Mouse (Mus musculus) adrenal gland (tissue): ENCODE results near the gene Tcta.

Source experiments
- intact Hi-C: fragments of 180-260 bp; cut with DNase I; formaldehyde crosslinking; loops from one replicate; pipeline ENCODE4 v1.15.1; 2025
- long read RNA-seq, 2 experiments: library from polyadenylated mRNA; unstranded; transcript quantifications; one replicate each; pipeline ENCODE4 v2.0.0; 2020; ENCODE audit warnings: borderline replicate concordance in 1 of 2; ENCODE audit not compliant: insufficient replicate concordance in 1 of 2

Tcta gene
- long read RNA-seq, experiment 1, transcript Tcta-202 (3 exons, 1,094 nt) = major isoform, 35 of 40 reads
- long read RNA-seq, experiment 1, partial matches to known transcripts = 0 of 40 reads
- long read RNA-seq, experiment 1, other reads (novel, unspliced or antisense) = 1 of 40 reads
- long read RNA-seq, experiment 2, transcript Tcta-201 (3 exons, 1,668 nt) = minor isoform, 6 of 57 reads
- long read RNA-seq, experiment 2, transcript Tcta-202 (3 exons, 1,094 nt) = major isoform, 46 of 57 reads
- long read RNA-seq, experiment 2, partial matches to known transcripts = 0 of 57 reads
- long read RNA-seq, experiment 2, other reads (novel, unspliced or antisense) = 5 of 57 reads

DNA sequence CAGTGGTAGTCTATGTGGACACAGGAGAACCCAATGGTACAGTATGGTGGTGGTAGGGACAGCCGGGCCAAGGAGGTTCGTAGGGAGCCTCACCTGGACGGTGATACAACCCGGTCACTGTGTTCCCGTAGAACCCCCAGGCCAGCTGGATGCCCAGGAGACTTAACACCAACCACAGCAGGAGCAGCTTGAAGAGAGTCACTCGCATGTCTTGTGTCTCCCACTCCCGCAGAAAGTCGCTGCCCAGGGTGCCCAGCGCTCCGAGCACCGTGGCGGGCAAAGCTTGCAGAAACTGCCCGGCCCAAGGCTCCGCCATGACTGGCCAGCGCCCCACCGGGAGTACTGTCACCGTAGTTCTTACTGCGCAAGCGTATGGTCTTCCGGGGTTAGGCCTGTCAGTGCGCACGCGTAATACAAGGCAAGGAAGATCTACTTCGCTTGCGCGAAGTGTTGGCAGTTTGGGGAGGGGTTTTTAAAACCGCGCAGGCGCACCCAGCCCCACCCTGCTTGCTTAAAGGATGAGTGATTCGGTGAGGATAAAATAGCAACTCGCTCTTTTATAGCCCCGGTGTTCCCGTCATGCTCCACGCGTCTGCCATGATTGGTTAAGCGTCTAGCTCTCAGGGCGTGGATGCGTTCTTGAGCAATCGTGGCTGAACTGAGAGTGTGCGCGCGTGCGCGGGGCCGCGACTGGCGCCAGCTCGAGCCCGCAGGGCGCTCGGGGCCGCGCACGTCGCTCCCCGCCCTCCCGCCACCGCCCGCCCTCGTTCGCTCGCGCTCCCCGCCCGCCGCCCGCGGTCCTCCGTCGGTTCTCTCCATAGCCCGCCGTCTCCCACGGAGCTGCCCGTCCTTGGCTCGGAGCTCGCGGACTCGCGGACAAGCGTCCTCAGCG, at the start of gene Tcta, which contains the start of gene Rhoa:
TSS of gene Tcta (minus strand) at position 532 of the 892 bp plus-strand sequence.
TSS of gene Rhoa (plus strand) at position 501 of the 892 bp plus-strand sequence.
- intact Hi-C loops = loop anchor here (5.0 kb wide), 1 partner anchor 36 kb away; no protein-coding TSS in a partner anchor

DNA sequence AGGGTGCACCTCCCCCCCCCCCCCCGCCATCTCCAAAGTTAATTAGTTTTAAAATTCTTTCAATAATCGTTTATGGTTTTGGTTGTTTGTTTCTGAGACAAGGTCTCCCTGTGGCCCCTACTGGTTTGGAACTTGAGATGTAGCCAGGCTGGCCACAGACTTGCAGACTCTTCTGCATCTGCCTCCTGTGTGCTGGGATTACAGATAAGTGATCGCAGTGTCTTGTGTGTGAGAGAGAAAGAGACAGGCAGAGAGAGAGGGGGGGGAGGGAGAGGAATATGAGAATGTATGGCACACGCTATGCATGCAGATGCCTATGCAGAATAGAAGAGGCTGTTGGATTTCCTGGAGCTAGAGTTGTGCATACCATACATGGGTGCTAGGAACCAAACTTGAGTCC, 43.8 kb upstream of the Tcta start:
- intact Hi-C loops = no loop called here

DNA sequence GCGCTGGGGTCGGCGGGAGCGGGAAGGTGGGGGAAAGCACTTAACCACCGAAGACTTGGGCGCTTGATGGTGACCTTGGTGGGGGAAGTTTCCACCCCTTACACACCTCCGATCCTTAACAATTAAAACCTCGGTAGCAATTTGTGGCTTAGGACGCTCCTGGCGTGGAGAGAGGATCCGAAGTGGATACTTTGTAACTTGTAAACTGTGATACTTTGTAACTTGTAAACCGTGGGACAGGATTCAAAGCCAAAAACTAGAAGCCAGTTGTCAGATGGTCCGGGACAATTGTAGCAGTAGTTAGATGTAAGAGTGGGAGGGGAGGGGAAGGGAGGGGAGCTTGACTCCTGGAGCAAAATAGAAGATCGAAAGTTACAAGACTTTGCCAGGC, 42.3 kb upstream of the Tcta start:
- intact Hi-C loops = no loop called here

DNA sequence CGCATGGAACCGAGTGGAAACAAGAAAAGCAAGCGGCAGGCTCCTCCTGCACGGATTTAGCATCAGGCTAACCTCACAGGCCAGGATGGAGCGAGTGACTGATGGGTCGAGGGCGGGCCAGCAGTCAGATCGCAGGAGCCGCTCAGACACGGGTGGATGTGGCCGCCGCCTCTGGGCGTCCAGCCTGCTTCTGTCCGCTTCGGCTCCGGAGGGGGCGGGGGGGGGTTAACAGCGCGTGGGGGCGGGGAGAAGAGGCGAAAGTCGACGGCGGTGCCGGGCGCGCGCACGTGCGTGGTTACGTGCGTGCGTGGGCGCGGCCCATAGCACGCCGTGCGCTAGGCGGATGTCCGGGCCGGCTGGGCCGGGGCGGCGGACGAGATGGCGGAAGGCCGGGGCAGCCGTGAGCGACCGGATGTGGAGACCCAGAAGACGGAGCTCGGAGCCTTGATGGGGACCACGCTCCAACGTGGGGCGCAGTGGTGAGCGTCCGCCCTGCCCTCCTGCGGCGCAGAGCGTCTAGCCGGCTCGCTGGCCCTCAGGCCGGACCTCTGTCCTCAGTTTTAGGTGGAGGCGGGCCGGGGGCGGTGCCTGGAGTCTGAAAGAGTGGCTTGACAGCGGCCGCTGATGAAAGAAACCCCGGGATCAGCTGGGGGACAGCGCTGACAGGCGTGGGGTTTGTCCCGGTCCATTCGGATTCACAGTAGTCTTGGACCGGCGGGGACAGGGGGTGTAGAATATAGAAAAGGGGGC, 41.8 kb upstream of the Tcta start, which contains the start of gene Usp4:
TSS of gene Usp4 (plus strand) at position 314 of the 750 bp plus-strand sequence.
- intact Hi-C loops = no loop called here

DNA sequence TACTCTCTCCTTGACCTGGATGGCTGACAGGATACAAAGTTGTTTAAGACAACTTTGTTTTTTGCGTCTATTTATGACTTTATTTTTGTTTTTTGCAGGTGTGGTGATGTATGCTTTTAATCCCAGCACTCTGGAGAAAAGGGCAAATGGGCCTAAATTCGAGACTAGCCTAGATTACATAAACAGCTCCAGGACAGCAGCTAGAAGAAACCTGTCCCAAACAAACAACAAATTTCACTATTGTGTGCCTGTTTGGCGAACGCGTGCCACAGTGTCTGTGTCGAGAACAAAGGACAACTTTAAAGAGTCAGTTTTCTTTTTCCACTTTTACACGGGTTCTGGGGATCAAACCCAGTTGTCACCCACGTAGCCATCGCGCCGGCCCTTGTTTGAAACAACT, 41.1 kb upstream of the Tcta start:
- intact Hi-C loops = no loop called here

DNA sequence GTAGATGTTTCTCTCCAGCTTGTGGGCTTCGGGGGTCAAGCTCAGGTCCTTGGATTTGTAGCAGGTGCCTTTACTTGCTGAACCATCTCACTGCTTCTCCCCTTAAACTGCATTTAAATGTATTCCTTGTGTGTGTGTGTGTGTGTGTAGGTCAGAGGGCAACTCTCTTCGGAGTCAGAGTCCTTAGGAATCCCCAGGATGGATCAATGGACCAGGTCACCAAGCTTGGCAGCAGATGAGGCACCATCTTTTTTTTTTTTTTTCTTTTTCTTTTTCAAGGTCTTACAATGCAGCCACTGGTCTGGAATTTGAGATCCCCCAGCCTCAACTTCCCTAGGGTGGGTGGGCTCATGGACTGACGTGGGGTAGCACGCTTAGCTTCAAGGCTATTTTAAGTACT, 38.5 kb upstream of the Tcta start:
- intact Hi-C loops = loop anchor here (5.0 kb wide), 1 partner anchor 37 kb away; the partner anchor contains the start of genes Rhoa and Tcta

DNA sequence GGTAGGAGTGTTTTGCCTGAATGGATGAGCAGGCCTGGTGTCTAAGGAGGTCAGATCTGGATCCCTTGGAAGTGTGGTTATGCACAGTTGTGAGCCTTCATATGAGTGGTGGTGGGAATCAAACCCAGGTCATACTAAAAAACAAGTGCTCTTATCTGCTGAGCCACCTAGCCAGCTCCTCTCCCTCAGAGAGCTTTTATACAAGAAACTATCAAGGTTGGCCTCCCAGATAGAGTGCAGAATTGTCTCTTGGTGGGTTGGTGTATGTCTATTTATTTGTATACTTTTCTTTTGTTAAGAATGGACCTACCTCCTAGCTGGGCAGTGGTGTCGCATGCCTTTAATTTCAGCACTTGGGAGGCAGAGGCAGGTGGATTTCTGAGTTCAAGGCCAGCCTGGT, 37.9 kb upstream of the Tcta start:
- intact Hi-C loops = loop anchor here (5.0 kb wide), 1 partner anchor 37 kb away; the partner anchor contains the start of genes Rhoa and Tcta

DNA sequence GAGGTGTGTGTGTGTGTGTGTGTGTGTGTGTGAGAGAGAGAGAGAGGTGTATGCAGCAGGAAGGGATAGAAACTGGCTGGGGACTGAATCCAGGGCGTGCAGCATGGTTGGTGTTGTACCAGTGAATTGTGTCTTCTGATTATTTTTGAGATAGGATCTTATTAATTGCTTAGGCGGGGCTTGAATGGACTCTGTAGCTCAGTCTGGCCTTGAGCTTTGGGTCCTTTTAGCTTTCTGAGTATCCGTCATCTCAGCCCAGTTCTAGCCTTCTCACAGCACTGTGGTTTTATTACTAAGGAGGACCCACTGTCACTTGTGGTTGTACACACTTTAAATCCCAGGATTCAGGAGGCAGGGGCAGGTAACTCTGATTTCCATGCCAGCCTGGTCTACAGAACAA, 37.4 kb upstream of the Tcta start:
- intact Hi-C loops = loop anchor here (5.0 kb wide), 1 partner anchor 36 kb away; the partner anchor contains the start of genes Rhoa and Tcta

DNA sequence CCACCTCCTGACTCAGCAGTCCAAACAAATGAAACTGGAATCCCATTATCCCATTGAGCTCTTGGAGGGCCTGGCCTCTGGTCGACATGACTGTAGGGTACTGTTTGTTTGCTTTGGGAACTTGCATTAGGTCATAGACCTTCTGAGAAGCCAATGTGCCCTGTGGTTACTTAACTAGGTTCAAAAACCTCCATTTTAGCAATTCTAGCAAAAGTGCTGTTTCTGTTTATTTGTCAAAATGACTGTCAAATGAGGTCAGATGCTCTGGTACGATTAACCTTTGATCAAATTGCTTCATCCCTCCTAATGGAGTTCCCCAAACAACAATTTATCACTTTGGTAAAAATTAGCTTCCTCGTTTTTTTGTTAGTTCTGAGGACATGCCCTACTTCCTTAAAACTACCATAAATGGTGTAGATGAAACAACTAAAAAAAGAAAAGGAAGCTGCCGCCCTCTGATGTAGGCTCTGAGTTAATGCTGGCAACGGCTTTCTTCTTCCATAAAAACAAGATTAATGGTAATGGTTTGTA, 36.4 kb upstream of the Tcta start:
- intact Hi-C loops = loop anchor here (5.0 kb wide), 1 partner anchor 35 kb away; the partner anchor contains the start of genes Rhoa and Tcta

DNA sequence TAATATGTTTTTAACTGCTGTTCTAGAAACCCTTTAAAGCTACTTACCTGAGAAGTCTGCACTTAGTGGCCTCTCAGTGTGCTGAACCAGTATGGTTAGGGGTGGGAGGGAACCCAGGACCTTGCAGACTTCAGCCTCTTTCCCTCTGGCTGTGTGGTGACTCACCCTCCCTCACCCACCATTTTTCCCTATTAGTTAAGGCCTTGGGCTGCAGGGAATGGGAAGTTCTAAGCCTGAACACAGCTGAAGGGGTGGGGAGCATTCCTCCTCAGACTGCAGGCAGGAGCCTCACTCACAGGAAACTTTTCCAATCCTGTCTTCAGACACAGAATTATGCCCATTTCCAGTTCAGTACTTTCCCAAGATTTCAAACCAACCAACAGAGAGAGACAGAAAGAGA, 35.8 kb upstream of the Tcta start:
- intact Hi-C loops = loop anchor here (5.0 kb wide), 1 partner anchor 34 kb away; the partner anchor contains the start of genes Rhoa and Tcta

DNA sequence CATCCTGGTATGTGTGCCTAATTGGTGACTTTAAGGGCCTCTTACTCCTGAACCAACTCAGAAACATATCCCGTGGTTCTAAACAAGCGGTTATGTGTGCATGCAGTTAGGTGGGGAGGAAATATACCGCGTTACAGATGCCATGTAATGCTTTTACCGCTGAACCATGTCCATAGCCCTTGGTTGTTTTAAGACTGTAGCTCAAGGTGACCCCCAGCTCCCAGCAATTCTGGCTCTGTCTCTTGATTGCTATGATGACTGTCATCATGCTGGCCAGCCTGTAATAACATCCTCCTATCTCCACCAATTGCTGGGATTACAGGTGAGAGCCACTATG, 35.1 kb upstream of the Tcta start:
- intact Hi-C loops = loop anchor here (5.0 kb wide), 1 partner anchor 34 kb away; the partner anchor contains the start of genes Rhoa and Tcta

DNA sequence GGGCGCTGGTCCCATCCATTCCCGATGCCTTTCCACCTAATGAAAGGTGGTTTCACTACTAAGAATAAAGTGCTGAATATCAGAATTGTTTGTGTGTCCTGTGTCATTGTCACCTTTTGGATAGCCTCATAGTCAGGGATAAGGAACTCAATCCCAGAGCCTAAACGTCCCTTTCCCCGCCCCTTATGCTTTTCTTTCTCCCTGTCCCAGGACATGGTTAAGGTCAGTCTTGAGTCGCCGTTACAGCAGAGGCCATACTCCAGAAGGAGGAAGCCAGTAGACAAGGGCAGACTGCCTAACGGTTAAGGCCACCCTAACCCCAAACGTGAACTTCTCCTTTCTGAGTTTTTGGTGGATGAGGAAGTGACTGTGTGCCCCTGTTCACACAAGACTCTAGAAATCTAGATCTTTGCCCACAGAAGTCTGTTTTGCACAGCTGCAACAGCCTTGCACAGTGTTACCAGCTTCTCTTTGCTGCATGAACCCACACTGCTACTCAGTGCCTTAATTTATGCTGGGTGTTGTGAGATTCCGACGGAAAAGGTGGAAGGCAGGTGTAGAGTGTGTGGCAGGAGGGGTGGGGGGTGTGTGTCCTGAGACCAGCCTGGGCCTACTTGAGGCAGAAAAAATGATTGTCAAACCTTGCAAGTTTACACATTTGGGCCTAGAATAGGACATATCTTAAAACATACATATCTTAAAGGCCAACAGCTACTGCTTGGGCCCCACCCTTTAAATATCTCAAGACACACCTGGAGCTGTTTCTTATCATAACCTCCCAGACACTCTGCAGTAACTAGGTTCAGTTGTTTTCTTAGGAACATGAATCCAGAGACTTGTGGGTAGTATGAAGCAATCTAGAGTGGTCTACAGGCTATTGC, 34.5 kb upstream of the Tcta start:
- intact Hi-C loops = loop anchor here (5.0 kb wide), 1 partner anchor 33 kb away; the partner anchor contains the start of genes Rhoa and Tcta

DNA sequence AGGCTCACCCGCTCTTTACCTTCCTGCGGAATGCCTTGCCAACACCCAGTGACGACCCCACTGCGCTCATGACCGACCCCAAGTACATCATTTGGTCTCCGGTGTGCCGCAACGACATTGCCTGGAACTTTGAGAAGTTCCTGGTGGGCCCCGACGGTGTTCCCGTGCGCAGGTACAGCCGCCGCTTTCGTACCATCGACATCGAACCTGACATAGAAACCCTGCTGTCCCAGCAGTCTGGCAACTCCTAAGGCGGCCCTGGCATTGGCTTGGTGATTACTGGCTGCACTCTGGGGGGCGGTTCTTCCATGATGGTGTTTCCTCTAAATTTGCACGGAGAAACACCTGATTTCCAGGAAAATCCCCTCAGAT, 33.9 kb upstream of the Tcta start:
- intact Hi-C loops = loop anchor here (5.0 kb wide), 1 partner anchor 33 kb away; the partner anchor contains the start of genes Rhoa and Tcta

DNA sequence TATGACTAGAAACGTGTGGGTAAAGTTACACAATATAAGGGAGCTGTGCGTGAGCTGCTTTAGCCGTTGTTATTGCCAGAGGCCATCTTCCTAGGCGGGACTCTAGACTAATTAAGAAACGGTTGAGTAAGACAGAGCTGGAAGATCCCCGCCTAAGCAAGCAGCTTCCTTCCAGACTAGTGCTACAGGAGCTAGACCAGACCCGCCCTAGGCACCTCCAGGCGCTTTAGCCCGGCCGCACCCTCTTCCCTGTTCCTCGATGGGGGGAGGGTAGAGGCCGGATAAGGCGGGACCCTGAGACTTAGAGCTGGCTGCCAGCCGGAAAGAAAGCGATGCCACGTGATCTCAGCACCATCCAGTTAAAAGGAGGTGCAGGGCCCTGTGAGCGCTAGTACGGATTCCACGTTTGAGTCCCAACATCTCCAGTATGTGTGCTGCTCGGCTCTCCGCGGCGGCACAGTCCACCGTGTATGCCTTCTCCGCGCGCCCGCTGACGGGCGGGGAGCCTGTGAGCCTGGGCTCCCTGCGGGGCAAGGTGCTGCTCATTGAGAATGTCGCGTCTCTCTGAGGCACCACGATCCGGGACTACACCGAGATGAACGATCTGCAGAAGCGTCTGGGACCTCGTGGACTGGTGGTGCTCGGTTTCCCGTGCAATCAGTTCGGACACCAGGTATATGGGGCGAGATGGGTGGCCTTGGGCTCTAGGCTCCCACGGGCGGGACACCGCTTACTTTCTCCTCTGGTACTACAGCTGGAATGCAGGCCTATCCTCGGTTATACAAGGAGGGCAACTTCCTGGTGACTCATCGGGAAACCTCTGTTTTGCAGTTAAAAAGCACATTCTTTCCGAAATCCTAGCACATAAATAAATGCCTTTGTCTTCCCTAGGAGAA, 33.2 kb upstream of the Tcta start, which contains the start of gene Gpx1:
TSS of gene Gpx1 (plus strand) at position 18 of the 896 bp plus-strand sequence.
- intact Hi-C loops = no loop called here

DNA sequence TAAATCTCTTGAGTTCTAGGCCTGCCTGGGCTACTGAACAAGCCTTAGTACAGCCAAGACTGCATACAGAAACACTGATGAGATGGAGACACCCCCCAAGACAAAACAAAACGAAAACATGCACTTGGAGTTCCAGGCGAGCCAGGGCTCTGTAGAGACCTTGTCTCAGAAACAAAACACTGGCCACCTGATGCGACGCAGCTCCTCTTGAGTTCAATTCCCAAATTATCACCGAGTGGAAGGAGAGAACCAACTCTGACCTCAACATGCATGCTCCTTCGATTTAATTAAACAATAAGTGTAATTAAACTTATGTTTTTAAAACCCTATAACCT, 32.6 kb upstream of the Tcta start:
- intact Hi-C loops = no loop called here

DNA sequence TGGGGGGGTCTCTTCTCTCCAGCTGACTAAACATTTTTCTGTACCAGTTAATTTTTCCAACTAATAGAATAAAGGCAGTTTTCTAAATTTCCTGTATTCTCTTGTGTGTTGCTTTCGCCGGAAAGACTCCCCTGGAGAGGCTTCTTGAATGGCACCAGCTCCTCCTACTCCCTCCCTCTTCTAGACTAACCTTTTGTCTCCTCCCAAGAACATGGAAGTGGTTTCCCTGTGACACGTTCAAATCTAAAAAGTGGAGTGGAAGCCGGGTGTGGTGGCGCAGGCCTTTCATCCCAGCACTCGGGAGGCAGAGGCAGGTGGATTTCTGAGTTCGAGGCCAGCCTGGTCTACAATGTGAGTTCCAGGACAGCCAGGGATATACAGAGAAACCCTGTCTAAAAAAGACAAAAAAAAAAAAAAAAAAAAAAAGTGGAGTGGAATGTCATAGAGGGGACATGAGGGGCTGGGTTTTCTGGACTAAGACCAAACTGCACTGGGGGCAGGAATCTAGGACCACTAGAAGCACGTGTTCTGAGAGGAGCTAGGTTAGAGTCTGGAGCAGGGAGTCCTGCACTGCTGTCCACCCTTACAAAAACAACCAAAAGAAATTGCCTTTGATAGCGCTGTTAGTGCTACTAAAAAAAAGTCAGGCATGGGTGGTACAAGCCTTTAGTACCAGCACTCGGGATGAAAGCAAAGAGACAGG, 32.0 kb upstream of the Tcta start:
- intact Hi-C loops = no loop called here

DNA sequence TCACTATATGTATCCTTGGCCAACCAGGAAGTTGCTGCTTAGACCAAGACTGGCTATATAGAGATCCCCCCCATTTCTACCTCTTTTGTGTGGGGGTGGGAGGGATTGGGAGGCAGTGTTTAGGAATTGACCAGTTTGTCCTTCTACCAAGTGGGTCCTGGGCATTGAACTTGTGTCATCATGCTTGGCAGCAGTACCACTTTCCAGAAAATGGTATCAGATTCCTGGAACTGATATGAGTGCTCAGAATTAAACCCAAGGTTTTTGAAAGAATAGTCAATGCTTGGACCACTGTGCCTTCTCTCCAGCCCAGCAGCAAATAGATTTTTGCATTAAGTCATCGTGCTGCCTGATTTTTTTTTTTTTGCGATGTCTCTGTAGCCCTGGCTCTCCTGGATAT, 19.9 kb upstream of the Tcta start:
- intact Hi-C loops = no loop called here

DNA sequence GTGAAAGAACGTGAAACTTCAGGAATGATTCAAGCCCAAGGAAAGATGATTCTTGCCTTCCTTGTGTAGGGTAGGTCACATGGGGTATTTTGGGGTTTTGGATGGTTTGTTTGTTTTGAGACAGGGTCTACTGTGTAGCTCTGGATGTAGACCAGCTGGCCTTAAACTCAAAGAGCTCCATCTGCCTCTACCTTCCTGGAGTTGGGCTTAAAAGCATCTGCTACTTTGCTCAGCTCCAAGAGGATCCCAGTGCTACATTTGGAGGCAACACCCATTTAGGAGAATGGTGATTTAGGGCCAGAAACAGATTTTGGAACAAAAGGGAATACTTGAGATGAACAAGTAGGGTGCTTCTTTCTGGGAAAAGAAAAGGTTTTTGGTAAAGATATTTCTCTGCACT, 18.8 kb upstream of the Tcta start:
- intact Hi-C loops = no loop called here
